Mouse (Mus musculus): Measurements from ENCODE around the gene Atp2a3.

- TF ChIP-seq MAX (IDR thresholded peaks at IDR 0.05; ENCODE audit: low read depth) (no peak), POLR2A (IDR thresholded peaks at IDR 0.05; ENCODE audit: insufficient read length, low read depth) (no peak), TCF3 (IDR thresholded peaks at IDR 0.05; ENCODE audit: insufficient read length, low read depth) (no peak), CEBPB (IDR thresholded peaks at IDR 0.05; ENCODE audit: insufficient read depth, poor library complexity, severe bottlenecking) (no peak), USF1 (IDR thresholded peaks at IDR 0.05; ENCODE audit: low read depth) (no peak), POLR2AphosphoS2 (IDR thresholded peaks at IDR 0.05; ENCODE audit: insufficient read length, low read depth) (no peak), TCF12 (IDR thresholded peaks at IDR 0.05; ENCODE audit: insufficient read depth, poor library complexity, severe bottlenecking) (no peak), MYOD1 (IDR thresholded peaks at IDR 0.05; ENCODE audit: control insufficient read depth in 1 of 3, insufficient read length in 2 of 3, low read depth in 2 of 3) (peak in 2 of 3 experiments; percentile 33 to 61), MYOG (IDR thresholded peaks at IDR 0.05; ENCODE audit: control insufficient read depth in 1 of 3, insufficient read depth in 1 of 3, insufficient read length in 2 of 3, low read depth in 2 of 3) (peak in 2 of 3 experiments; percentile 54 to 77)
Observed at GRCm38 (mm10) chr11:72997529-72998326, 36.8 kb downstream of the Atp2a3 start.

Measured in myocyte (in vitro differentiated cells).